Mouse (Mus musculus): ENCODE results near the gene Chmp6. TPM values are rescaled to one million over a fixed set of nuclear protein-coding genes. Genes with fewer than 3 reads are reported as not detected.
A peak's percentile ranks its signal among the peaks of the same experiment; 100 is the strongest.

The Chmp6 gene
- total and polyA plus RNA-seq, 3 experiments = 58.3 to 76.7 TPM; not detected in 1

GRCm38 (mm10) chr11:119926762-119927161 is 13.5 kb downstream of the Chmp6 start:
- Histone ChIP-seq H3K4me1 (ENCODE audit: control insufficient read depth in 1 of 2, insufficient read depth in 2 of 2, low read length in 2 of 2) (peaks cover 0 to 10% of the 10 kb centered on the region in 2 experiments; a peak in 1 of 4 replicates), H3K27ac (ENCODE audit: control insufficient read depth, low read depth, low read length) (no peak overlapping the region), H3K9me3 (replicated peaks; ENCODE audit: insufficient read depth, low read length) (no peaks in the 10 kb centered on the region)

GRCm38 (mm10) chr11:119928023-119928681 is 14.9 kb downstream of the Chmp6 start:
- Histone ChIP-seq H3K4me1 (ENCODE audit: control insufficient read depth in 1 of 2, insufficient read depth in 2 of 2, low read length in 2 of 2) (peaks cover 0 to 10% of the 10 kb centered on the region in 2 experiments; a peak in 1 of 4 replicates), H3K4me3 (ENCODE audit: control insufficient read depth in 1 of 2, insufficient read depth in 1 of 2, low read depth in 2 of 2, low read length in 2 of 2) (peak overlapping the region; percentile 63 to 66), H3K27me3 (ENCODE audit: control insufficient read depth in 1 of 2, insufficient read depth in 2 of 2, low read length in 2 of 2) (no peaks in the 10 kb centered on the region), H3K9me3 (replicated peaks; ENCODE audit: insufficient read depth, low read length) (no peaks in the 10 kb centered on the region), H3K27ac (ENCODE audit: control insufficient read depth, low read depth, low read length) (peak overlapping the region; percentile 54), H3K9ac (ENCODE audit: control insufficient read depth, low read depth, low read length, poor library complexity, severe bottlenecking) (peak overlapping the region; percentile 74), H3K79me2 (ENCODE audit: control insufficient read depth, insufficient read depth, low read length, poor library complexity) (no peaks in the 10 kb centered on the region; the same call in 1 of the 2 replicates), H3K36me3 (ENCODE audit: control insufficient read depth in 1 of 2, insufficient read depth in 2 of 2, low read length in 2 of 2) (0 out of 4 replicates have a peak, but pooled peaks cover 0 to 3% of the 10 kb centered on the region in 2 experiments)
- DNase-seq (ENCODE audit: low read depth, low spot score) = peak; percentile 92
- TF ChIP-seq MYC (IDR thresholded peaks at IDR 0.05; ENCODE audit: low read depth, low read length) (peak; percentile 82), EP300 (IDR thresholded peaks at IDR 0.05; ENCODE audit: low read depth in 1 of 2, low read length in 2 of 2) (peak in 1 of 2 experiments; percentile 51; a peak in 1 of 4 replicates), RCOR1 (IDR thresholded peaks at IDR 0.05; ENCODE audit: low read depth, low read length) (0 out of 2 replicates have a peak, but pooled peaks have one; percentile 9), CTCF (IDR thresholded peaks at IDR 0.05 in 2 of 3, conservative IDR thresholded peaks at IDR 0.05 in 1 of 3; ENCODE audit: control insufficient read depth in 1 of 3, insufficient read depth in 1 of 3, low read depth in 2 of 3, low read length in 3 of 3, poor library complexity in 1 of 3, severe bottlenecking in 1 of 3) (no peak), KAT2A (conservative IDR thresholded peaks at IDR 0.05; ENCODE audit: low read depth, low read length) (no peak), MEF2A (IDR thresholded peaks at IDR 0.05; ENCODE audit: extremely low read depth, insufficient replicate concordance, low read depth, low read length, poor library complexity, severe bottlenecking) (no peak), MAFK (IDR thresholded peaks at IDR 0.05; ENCODE audit: borderline replicate concordance, low read depth, low read length) (peak; percentile 71; the same call in 1 of the 2 replicates), GATA1 (IDR thresholded peaks at IDR 0.05; ENCODE audit: low read depth, low read length) (no peak), CHD2 (IDR thresholded peaks at IDR 0.05; ENCODE audit: low read length) (no peak), RAD21 (IDR thresholded peaks at IDR 0.05; ENCODE audit: low read depth, low read length) (no peak), ZC3H11A (IDR thresholded peaks at IDR 0.05; ENCODE audit: low read depth, low read length) (no peak), POLR2AphosphoS2 (IDR thresholded peaks at IDR 0.05; ENCODE audit: low read length) (peak; percentile 59; the same call in 1 of the 2 replicates), E2F4 (IDR thresholded peaks at IDR 0.05; ENCODE audit: borderline replicate concordance, low read depth, low read length) (no peak), POLR2A (IDR thresholded peaks at IDR 0.05; ENCODE audit: control insufficient read depth in 1 of 2, insufficient read depth in 1 of 2, low read depth in 1 of 2, low read length in 2 of 2, poor library complexity in 1 of 2) (peak; percentile 18 to 82; a peak in 2 of 4 replicates), NELFE (IDR thresholded peaks at IDR 0.05; ENCODE audit: low read depth, low read length) (peak; percentile 75), USF2 (IDR thresholded peaks at IDR 0.05; ENCODE audit: borderline replicate concordance in 1 of 2, insufficient read depth in 1 of 2, low read depth in 1 of 2, low read length in 2 of 2) (no peak), ETS1 (IDR thresholded peaks at IDR 0.05; ENCODE audit: low read depth, low read length) (no peak), MAZ (IDR thresholded peaks at IDR 0.05; ENCODE audit: low read depth, low read length) (no peak), TCF12 (IDR thresholded peaks at IDR 0.05; ENCODE audit: low read depth, low read length) (peak; percentile 38; the same call in 1 of the 2 replicates), GABPA (IDR thresholded peaks at IDR 0.05; ENCODE audit: low read depth, low read length) (no peak), ZMIZ1 (IDR thresholded peaks at IDR 0.05; ENCODE audit: low read depth, low read length) (peak; percentile 65; the same call in 1 of the 2 replicates), ZKSCAN1 (IDR thresholded peaks at IDR 0.05; ENCODE audit: low read depth, low read length) (no peak), MAX (IDR thresholded peaks at IDR 0.05; ENCODE audit: low read length) (peak; percentile 74)

More at GRCm38 (mm10) chr11:119926762-119927161, 13.5 kb downstream of the Chmp6 start:
- Histone ChIP-seq H3K27me3 (ENCODE audit: control insufficient read depth in 1 of 2, insufficient read depth in 2 of 2, low read length in 2 of 2) (no peaks in the 10 kb centered on the region), H3K9ac (ENCODE audit: control insufficient read depth, low read depth, low read length, poor library complexity, severe bottlenecking) (no peak overlapping the region), H3K4me3 (ENCODE audit: control insufficient read depth in 1 of 2, insufficient read depth in 1 of 2, low read depth in 2 of 2, low read length in 2 of 2) (no peak overlapping the region), H3K79me2 (ENCODE audit: control insufficient read depth, insufficient read depth, low read length, poor library complexity) (no peaks in the 10 kb centered on the region; the same call in 1 of the 2 replicates), H3K36me3 (ENCODE audit: control insufficient read depth in 1 of 2, insufficient read depth in 2 of 2, low read length in 2 of 2) (0 out of 4 replicates have a peak, but pooled peaks cover 0 to 3% of the 10 kb centered on the region in 2 experiments)
- TF ChIP-seq NRF1 (IDR thresholded peaks at IDR 0.05; ENCODE audit: insufficient read depth, low read depth, low read length, poor library complexity, severe bottlenecking) (no peak), POLR2AphosphoS5 (IDR thresholded peaks at IDR 0.05; ENCODE audit: borderline replicate concordance, low read depth, low read length) (no peak), ELF1 (IDR thresholded peaks at IDR 0.05; ENCODE audit: low read depth, low read length) (no peak), MEF2A (IDR thresholded peaks at IDR 0.05; ENCODE audit: extremely low read depth, insufficient replicate concordance, low read depth, low read length, poor library complexity, severe bottlenecking) (no peak), POLR2AphosphoS2 (IDR thresholded peaks at IDR 0.05; ENCODE audit: low read length) (no peak), RCOR1 (IDR thresholded peaks at IDR 0.05; ENCODE audit: low read depth, low read length) (no peak), SMC3 (IDR thresholded peaks at IDR 0.05; ENCODE audit: low read depth, low read length) (no peak), CHD1 (IDR thresholded peaks at IDR 0.05; ENCODE audit: low read depth, low read length) (no peak), TAL1 (IDR thresholded peaks at IDR 0.05; ENCODE audit: low read length) (no peak), KAT2A (conservative IDR thresholded peaks at IDR 0.05; ENCODE audit: low read depth, low read length) (no peak), EP300 (IDR thresholded peaks at IDR 0.05; ENCODE audit: low read depth in 1 of 2, low read length in 2 of 2) (no peak), TBP (IDR thresholded peaks at IDR 0.05; ENCODE audit: low read depth, low read length) (no peak), GATA1 (IDR thresholded peaks at IDR 0.05; ENCODE audit: low read depth, low read length) (no peak), CHD2 (IDR thresholded peaks at IDR 0.05; ENCODE audit: low read length) (no peak), POLR2A (IDR thresholded peaks at IDR 0.05; ENCODE audit: control insufficient read depth in 1 of 2, insufficient read depth in 1 of 2, low read depth in 1 of 2, low read length in 2 of 2, poor library complexity in 1 of 2) (no peak), MYB (IDR thresholded peaks at IDR 0.05; ENCODE audit: low read depth, low read length) (no peak), JUND (IDR thresholded peaks at IDR 0.05; ENCODE audit: low read depth, low read length) (no peak), NELFE (IDR thresholded peaks at IDR 0.05; ENCODE audit: low read depth, low read length) (no peak), BHLHE40 (IDR thresholded peaks at IDR 0.05; ENCODE audit: borderline replicate concordance, low read depth, low read length) (no peak)
- no peak for DNase-seq (ENCODE audit: low read depth, low spot score)
